8 mouse cellular contexts compared by ENCODE assay signal in the genomic region with DNA sequence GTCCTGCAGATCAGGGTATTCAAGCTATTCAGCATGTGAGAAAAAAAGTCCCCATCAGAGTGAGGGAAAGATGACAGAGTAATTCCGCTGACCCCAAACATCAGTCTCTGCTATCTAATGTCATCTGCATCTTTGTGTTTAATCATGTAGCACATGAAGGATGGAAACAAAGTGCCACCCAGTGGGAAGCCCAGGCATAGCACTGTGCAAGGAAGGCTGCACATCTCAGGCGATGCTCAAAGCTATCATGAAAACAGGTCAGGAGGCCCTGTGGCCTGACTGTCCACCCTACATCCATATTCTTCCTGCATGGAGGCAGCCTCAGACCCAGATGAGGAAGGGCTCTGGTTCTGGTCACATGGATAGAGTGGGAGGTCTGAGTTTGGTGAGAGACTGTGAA. TPM values are rescaled to one million over a fixed set of nuclear protein-coding genes. Genes with fewer than 3 reads are reported as not detected.
A peak's percentile ranks its signal among the peaks of the same experiment; 100 is the strongest.
DNase-seq lines count a peak whose midpoint lies in the region; ATAC-seq and TF ChIP-seq lines count a peak whose summit lies in the region.

No protein-coding gene starts in this region.

- no peak overlapping the region for H3K4me2 ChIP-seq in kidney, embryonic 15.5 days
- no peak overlapping the region for H3K4me2 ChIP-seq in intestine, embryonic 15.5 days (replicated peaks)

- TF ChIP-seq CTCF in bone marrow, adult 2 months (IDR thresholded peaks at IDR 0.05; ENCODE audit: control insufficient read depth, insufficient read depth, low read length) = 0 out of 2 replicates have a peak, but pooled peaks have one; percentile 12

- 91% methylated on average over 2 of the region's 2 CpGs for WGBS in bone marrow, adult 2 months
- WGBS in kidney, embryonic 15.5 days = 63% methylated on average over 2 of the region's 2 CpGs
- 75% methylated on average over 2 of the region's 2 CpGs for WGBS in intestine, embryonic 15.5 days

- ATAC-seq in frontal cortex, adult (ENCODE audit: low TSS enrichment) = peak; percentile 84
- peak; percentile 62; the same call in 1 of the 2 replicates for ATAC-seq in kidney, embryonic 15.5 days (replicated peaks; ENCODE audit: low FRiP score)
- ATAC-seq in intestine, embryonic 15.5 days = no peak

- H3K9me3 ChIP-seq in kidney, embryonic 15.5 days (replicated peaks) = no peaks in the 10 kb centered on the region
- no peaks in the 10 kb centered on the region for H3K9me3 ChIP-seq in intestine, embryonic 15.5 days

- H3K4me3 ChIP-seq in bone marrow, adult 2 months (replicated peaks; ENCODE audit: control insufficient read depth, low read depth, low read length) = no peak overlapping the region
- H3K4me3 ChIP-seq in kidney, embryonic 15.5 days (replicated peaks) = no peak overlapping the region
- no peak overlapping the region for H3K4me3 ChIP-seq in intestine, embryonic 15.5 days (replicated peaks)

- peaks cover 90% of the 10 kb centered on the region for H3K36me3 ChIP-seq in kidney, embryonic 15.5 days
- peaks cover 24% of the 10 kb centered on the region for H3K36me3 ChIP-seq in intestine, embryonic 15.5 days

- H3K27ac ChIP-seq in bone marrow, adult 2 months (ENCODE audit: control insufficient read depth, insufficient read depth, low read depth, low read length, poor library complexity) = no peak overlapping the region
- H3K27ac ChIP-seq in kidney, embryonic 15.5 days = no peak overlapping the region
- no peak overlapping the region for H3K27ac ChIP-seq in intestine, embryonic 15.5 days

- no peaks in the 10 kb centered on the region for H3K27me3 ChIP-seq in kidney, embryonic 15.5 days
- no peaks in the 10 kb centered on the region for H3K27me3 ChIP-seq in intestine, embryonic 15.5 days (replicated peaks)

- peak; percentile 27 for DNase-seq in thymus, postnatal 14 days
- no peak for DNase-seq in thymus, adult 18-20 months
- peak; percentile 32 to 48 for DNase-seq in lung, adult 18-20 months
- DNase-seq in retina, postnatal 7 days (ENCODE audit: low read depth, low spot score) = peak; percentile 50

- no peak for TF ChIP-seq POLR2A in bone marrow, adult 2 months (IDR thresholded peaks at IDR 0.05; ENCODE audit: borderline replicate concordance, control insufficient read depth, low read depth, low read length)

- no peaks in the 10 kb centered on the region for H3K4me1 ChIP-seq in bone marrow, adult 2 months (ENCODE audit: control insufficient read depth, insufficient read depth, low read length)
- H3K4me1 ChIP-seq in kidney, embryonic 15.5 days = no peaks in the 10 kb centered on the region
- no peaks in the 10 kb centered on the region for H3K4me1 ChIP-seq in intestine, embryonic 15.5 days (replicated peaks)

- H3K9ac ChIP-seq in kidney, embryonic 15.5 days = no peak overlapping the region
- H3K9ac ChIP-seq in intestine, embryonic 15.5 days = no peak overlapping the region

RNA-seq across cellular contexts. Expression of a gene that starts 12.7 kb away (rescaled TPM):
- 47.5 and 56.5 TPM in 2 replicates for polyA plus RNA-seq in bone marrow, adult 2 months (2011; ENCODE audit: insufficient read depth, insufficient read length, low replicate concordance, missing spikeins)
- polyA plus RNA-seq in kidney, embryonic 15.5 days (2015; fragmentation: Nextera tagmentation; extraction: Ambion mirVana) = 87.0 and 101 TPM in 2 replicates
- 69.1 and 74.8 TPM in 2 replicates for polyA plus RNA-seq in intestine, embryonic 15.5 days (2015; fragmentation: Nextera tagmentation; extraction: Ambion mirVana)

RNA-seq across cellular contexts. Expression of a gene that starts 12.9 kb away (rescaled TPM):
- 30.8 and 34.5 TPM in 2 replicates for polyA plus RNA-seq in bone marrow, adult 2 months (2011; ENCODE audit: insufficient read depth, insufficient read length, low replicate concordance, missing spikeins)
- 47.6 and 54.0 TPM in 2 replicates for polyA plus RNA-seq in kidney, embryonic 15.5 days (2015; fragmentation: Nextera tagmentation; extraction: Ambion mirVana)
- polyA plus RNA-seq in intestine, embryonic 15.5 days (2015; fragmentation: Nextera tagmentation; extraction: Ambion mirVana) = 37.2 and 39.3 TPM in 2 replicates

RNA-seq across cellular contexts. Expression of a gene that starts 22.2 kb away (rescaled TPM):
- polyA plus RNA-seq in bone marrow, adult 2 months (2011; ENCODE audit: insufficient read depth, insufficient read length, low replicate concordance, missing spikeins) = 6.9 and 10.4 TPM in 2 replicates
- polyA plus RNA-seq in kidney, embryonic 15.5 days (2015; fragmentation: Nextera tagmentation; extraction: Ambion mirVana) = 93.2 and 99.2 TPM in 2 replicates
- polyA plus RNA-seq in intestine, embryonic 15.5 days (2015; fragmentation: Nextera tagmentation; extraction: Ambion mirVana) = 26.2 and 28.7 TPM in 2 replicates

RNA-seq across cellular contexts. Expression of a gene that starts 37.5 kb away (rescaled TPM):
- polyA plus RNA-seq in bone marrow, adult 2 months (2011; ENCODE audit: insufficient read depth, insufficient read length, low replicate concordance, missing spikeins) = 16.0 and 24.6 TPM in 2 replicates
- 41.3 and 47.7 TPM in 2 replicates for polyA plus RNA-seq in kidney, embryonic 15.5 days (2015; fragmentation: Nextera tagmentation; extraction: Ambion mirVana)
- polyA plus RNA-seq in intestine, embryonic 15.5 days (2015; fragmentation: Nextera tagmentation; extraction: Ambion mirVana) = 38.6 and 53.7 TPM in 2 replicates

RNA-seq across cellular contexts. Expression of a gene that starts 37.5 kb away (rescaled TPM):
- not detected in 2 replicates for polyA plus RNA-seq in bone marrow, adult 2 months (2011; ENCODE audit: insufficient read depth, insufficient read length, low replicate concordance, missing spikeins)
- not detected in 2 replicates for polyA plus RNA-seq in kidney, embryonic 15.5 days (2015; fragmentation: Nextera tagmentation; extraction: Ambion mirVana)
- not detected in 2 replicates for polyA plus RNA-seq in intestine, embryonic 15.5 days (2015; fragmentation: Nextera tagmentation; extraction: Ambion mirVana)

Comparison
In these comparisons a context has a peak if more than half of its experiments do, and no peak if none do; other contexts are left out.
1. DNase-seq: peak in thymus, postnatal 14 days (single experiment), lung, adult 18-20 months (2 of 2) and retina, postnatal 7 days (single experiment); none in thymus, adult 18-20 months (0 of 2).